Mouse (Mus musculus) heart, embryonic 11.5 days (tissue): ENCODE measurements around the gene Haao. TPM values are rescaled to one million over a fixed set of nuclear protein-coding genes. Genes with fewer than 3 reads are reported as not detected.

Experiments used
- ATAC-seq: fragments of 200-750 bp; cut with Nextera tagmentation; replicated peaks from 2 replicates; pipeline ENCODE4 v1.8.0; 2017; ENCODE audit warnings: moderate library complexity; ENCODE audit not compliant: insufficient number of reproducible peaks, low FRiP score, low TSS enrichment
- H3K27ac ChIP-seq: fragments of 300-500 bp; sonication (generic); 2 replicates; pipeline ENCODE4 v1.5.1; 2014; ENCODE audit warnings: mild to moderate bottlenecking, low read depth, low read length
- H3K27me3 ChIP-seq: fragments of 300-500 bp; sonication (generic); 2 replicates; pipeline ENCODE4 v1.6.1; 2014; ENCODE audit warnings: mild to moderate bottlenecking, low read length, mixed read lengths; ENCODE audit not compliant: control insufficient read depth, insufficient read depth
- H3K36me3 ChIP-seq: fragments of 300-500 bp; sonication (generic); 2 replicates; pipeline ENCODE4 v1.6.1; 2014; ENCODE audit warnings: mild to moderate bottlenecking, low read length, moderate library complexity, mixed read lengths; ENCODE audit not compliant: control insufficient read depth, insufficient read depth
- H3K4me1 ChIP-seq: fragments of 300-500 bp; sonication (generic); 2 replicates; pipeline ENCODE4 v1.6.1; 2014; ENCODE audit warnings: low read length; ENCODE audit not compliant: control insufficient read depth, insufficient read depth
- H3K4me2 ChIP-seq: fragments of 300-500 bp; sonication (generic); 2 replicates; pipeline ENCODE4 v1.6.1; 2014; ENCODE audit warnings: mild to moderate bottlenecking, moderate library complexity
- H3K4me3 ChIP-seq: fragments of 300-500 bp; sonication (generic); 2 replicates; pipeline ENCODE4 v1.5.1; 2014; ENCODE audit warnings: low read depth, low read length
- H3K9ac ChIP-seq: fragments of 300-500 bp; sonication (generic); 2 replicates; pipeline ENCODE4 v1.6.1; 2014; ENCODE audit warnings: mild to moderate bottlenecking, low read depth, low read length, moderate library complexity
- H3K9me3 ChIP-seq: fragments of 300-500 bp; sonication (generic); replicated peaks from 2 replicates; pipeline ENCODE4 v1.6.1; 2016; ENCODE audit warnings: low read length; ENCODE audit not compliant: control insufficient read depth
- WGBS: fragments of 180-500 bp; shearing (Covaris S2); extraction: QIAGEN DNeasy Blood & Tissue Kit; methylation state at CpG from one replicate; pipeline ENCODE4 v1.1.7; 2014; ENCODE audit not compliant: insufficient replicate concordance; 5-methylcytosine and 5-hydroxymethylcytosine counted together
- polyA plus RNA-seq: library from polyadenylated mRNA; unstranded; fragments of >200 nt; fragmentation: Nextera tagmentation; extraction: Ambion mirVana; gene quantifications from 2 replicates; pipeline ENCODE4 v1.2.1, GENCODE M21; 2014

Gene Haao
- polyA plus RNA-seq, 1 experiment from 2014 or later = 0.21 TPM

- H3K4me3 ChIP-seq = no peak overlapping the region
- no peak for ATAC-seq
- no peak overlapping the region for H3K27ac ChIP-seq
- 57% methylated on average over 12 of the region's 12 CpGs for WGBS
- no peak overlapping the region for H3K4me2 ChIP-seq
- no peaks in the 10 kb centered on the region for H3K9me3 ChIP-seq
- no peaks in the 10 kb centered on the region for H3K27me3 ChIP-seq
- H3K4me1 ChIP-seq = peaks cover 3% of the 10 kb centered on the region; the same call in 1 of the 2 replicates
- H3K36me3 ChIP-seq = no peaks in the 10 kb centered on the region
- no peak overlapping the region for H3K9ac ChIP-seq
Observed at GRCm38 (mm10) chr17:83849081-83849675, 1.4 kb upstream of the Haao start.

GRCm38 (mm10) chr17:83848482-83848881 is 719 bp upstream of the Haao start:
- Histone ChIP-seq H3K9me3 (no peaks in the 10 kb centered on the region), H3K4me1 (peaks cover 3% of the 10 kb centered on the region), H3K27ac (no peak overlapping the region), H3K36me3 (no peaks in the 10 kb centered on the region), H3K27me3 (no peaks in the 10 kb centered on the region), H3K9ac (no peak overlapping the region), H3K4me3 (no peak overlapping the region), H3K4me2 (no peak overlapping the region)
- WGBS = 53% methylated on average over 4 of the region's 4 CpGs
- ATAC-seq = no peak

- H3K4me1 ChIP-seq = peaks cover 3% of the 10 kb centered on the region
- no peak for ATAC-seq
- no peak overlapping the region for H3K27ac ChIP-seq
- no peaks in the 10 kb centered on the region for H3K27me3 ChIP-seq
- H3K4me2 ChIP-seq = no peak overlapping the region
- no peak overlapping the region for H3K4me3 ChIP-seq
- H3K9me3 ChIP-seq = no peaks in the 10 kb centered on the region
- no peaks in the 10 kb centered on the region for H3K36me3 ChIP-seq
- no peak overlapping the region for H3K9ac ChIP-seq
- WGBS = 78% methylated on average over 6 of the region's 6 CpGs
Observed at GRCm38 (mm10) chr17:83847100-83847499, 663 bp downstream of the Haao start.

- no peak for ATAC-seq
- no peak overlapping the region for H3K9ac ChIP-seq
- H3K36me3 ChIP-seq = no peaks in the 10 kb centered on the region
- 73% methylated on average over 21 of the region's 21 CpGs for WGBS
- H3K27me3 ChIP-seq = no peaks in the 10 kb centered on the region
- no peak overlapping the region for H3K4me3 ChIP-seq
- H3K4me2 ChIP-seq = no peak overlapping the region
- H3K9me3 ChIP-seq = no peaks in the 10 kb centered on the region
- peaks cover 3% of the 10 kb centered on the region for H3K4me1 ChIP-seq
- H3K27ac ChIP-seq = no peak overlapping the region
Observed at GRCm38 (mm10) chr17:83846301-83847021, 1.3 kb downstream of the Haao start.

GRCm38 (mm10) chr17:83845538-83845937 is 2.2 kb downstream of the Haao start:
- Histone ChIP-seq H3K4me2 (no peak overlapping the region), H3K4me1 (peaks cover 3% of the 10 kb centered on the region), H3K4me3 (no peak overlapping the region), H3K27me3 (no peaks in the 10 kb centered on the region), H3K9ac (no peak overlapping the region), H3K27ac (no peak overlapping the region), H3K36me3 (no peaks in the 10 kb centered on the region), H3K9me3 (no peaks in the 10 kb centered on the region)
- no peak for ATAC-seq
- WGBS = 82% methylated on average over 8 of the region's 8 CpGs

GRCm38 (mm10) chr17:83843780-83844179 is 4.0 kb downstream of the Haao start:
- Histone ChIP-seq H3K27ac (no peak overlapping the region), H3K36me3 (no peaks in the 10 kb centered on the region), H3K4me2 (no peak overlapping the region), H3K4me1 (no peaks in the 10 kb centered on the region; the same call in 1 of the 2 replicates), H3K9me3 (no peaks in the 10 kb centered on the region), H3K27me3 (no peaks in the 10 kb centered on the region), H3K4me3 (no peak overlapping the region), H3K9ac (no peak overlapping the region)
- ATAC-seq = peak; percentile 52; the same call in 1 of the 2 replicates
- 21% methylated on average over 7 of the region's 7 CpGs for WGBS

- Histone ChIP-seq H3K27ac (no peak overlapping the region), H3K9ac (no peak overlapping the region), H3K4me1 (no peaks in the 10 kb centered on the region; the same call in 1 of the 2 replicates), H3K4me2 (no peak overlapping the region), H3K4me3 (no peak overlapping the region), H3K9me3 (no peaks in the 10 kb centered on the region), H3K36me3 (no peaks in the 10 kb centered on the region), H3K27me3 (no peaks in the 10 kb centered on the region)
- no peak for ATAC-seq
- WGBS = 79% methylated on average over 5 of the region's 5 CpGs
Observed at GRCm38 (mm10) chr17:83841011-83841410, 6.8 kb downstream of the Haao start.

- H3K4me3 ChIP-seq = no peak overlapping the region
- no peak overlapping the region for H3K27ac ChIP-seq
- 71% methylated on average over 9 of the region's 9 CpGs for WGBS
- H3K4me1 ChIP-seq = no peaks in the 10 kb centered on the region; the same call in 1 of the 2 replicates
- no peak overlapping the region for H3K9ac ChIP-seq
- no peaks in the 10 kb centered on the region for H3K36me3 ChIP-seq
- H3K9me3 ChIP-seq = no peaks in the 10 kb centered on the region
- no peak overlapping the region for H3K4me2 ChIP-seq
- ATAC-seq = no peak
- H3K27me3 ChIP-seq = no peaks in the 10 kb centered on the region
Observed at GRCm38 (mm10) chr17:83839132-83839531, 8.6 kb downstream of the Haao start.
